Mouse (Mus musculus) embryonic facial prominence, embryonic 15.5 days (tissue): ENCODE results near the gene Tmem131l. TPM values are rescaled to one million over a fixed set of nuclear protein-coding genes. Genes with fewer than 3 reads are reported as not detected.
A peak's percentile ranks its signal among the peaks of the same experiment; 100 is the strongest.

Experiments used
- ATAC-seq: fragments of 200-750 bp; cut with Nextera tagmentation; 2 replicates; pipeline ENCODE4 v1.8.0; 2017; ENCODE audit warnings: low read depth, moderate TSS enrichment; ENCODE audit not compliant: insufficient number of reproducible peaks, low FRiP score, low TSS enrichment
- H3K27ac ChIP-seq: fragments of 300-500 bp; sonication (generic); replicated peaks from 2 replicates; pipeline ENCODE4 v1.5.1; 2015; ENCODE audit warnings: mild to moderate bottlenecking, inconsistent platforms
- H3K27me3 ChIP-seq: fragments of 300-500 bp; sonication (generic); 2 replicates; pipeline ENCODE4 v1.6.1; 2015; ENCODE audit warnings: inconsistent platforms
- H3K36me3 ChIP-seq: fragments of 300-500 bp; sonication (generic); 2 replicates; pipeline ENCODE4 v1.6.1; 2015; ENCODE audit warnings: mild to moderate bottlenecking, inconsistent platforms
- H3K4me1 ChIP-seq: fragments of 300-500 bp; sonication (generic); 2 replicates; pipeline ENCODE4 v1.6.1; 2015; ENCODE audit warnings: inconsistent platforms
- H3K4me2 ChIP-seq: fragments of 300-500 bp; sonication (generic); replicated peaks from 2 replicates; pipeline ENCODE4 v1.6.1; 2015; ENCODE audit warnings: mild to moderate bottlenecking, inconsistent platforms
- H3K4me3 ChIP-seq: fragments of 300-500 bp; sonication (generic); replicated peaks from 2 replicates; pipeline ENCODE4 v1.5.1; 2015; ENCODE audit warnings: mild to moderate bottlenecking, inconsistent platforms
- H3K9ac ChIP-seq: fragments of 300-500 bp; sonication (generic); 2 replicates; pipeline ENCODE4 v1.6.1; 2015; ENCODE audit warnings: inconsistent platforms
- H3K9me3 ChIP-seq: fragments of 300-500 bp; sonication (generic); replicated peaks from 2 replicates; pipeline ENCODE4 v1.6.1; 2016; ENCODE audit warnings: inconsistent platforms
- WGBS: fragments of 180-500 bp; shearing (Covaris S2); methylation state at CpG from one replicate; pipeline ENCODE4 v1.1.7; 2015; 5-methylcytosine and 5-hydroxymethylcytosine counted together
- polyA plus RNA-seq: library from polyadenylated mRNA; unstranded; fragments of >200 nt; fragmentation: Nextera tagmentation; extraction: Ambion mirVana; gene quantifications from 2 replicates; pipeline ENCODE4 v1.2.1, GENCODE M21; 2015

Tmem131l gene
- polyA plus RNA-seq, 1 experiment from 2014 or later = 56.8 TPM

GRCm38 (mm10) chr3:83969081-83969480 lies 70.9 kb downstream of the Tmem131l start:
- no peak overlapping the region for H3K9ac ChIP-seq
- no peaks in the 10 kb centered on the region for H3K36me3 ChIP-seq
- H3K4me1 ChIP-seq = peaks cover 16% of the 10 kb centered on the region
- H3K4me3 ChIP-seq = no peak overlapping the region
- no peak overlapping the region for H3K4me2 ChIP-seq
- H3K27me3 ChIP-seq = no peaks in the 10 kb centered on the region
- H3K27ac ChIP-seq = no peak overlapping the region
- no peak for ATAC-seq
- no peaks in the 10 kb centered on the region for H3K9me3 ChIP-seq
- WGBS = 83% methylated on average over 4 of the region's 4 CpGs

- Histone ChIP-seq H3K4me3 (no peak overlapping the region), H3K9me3 (no peaks in the 10 kb centered on the region), H3K36me3 (no peaks in the 10 kb centered on the region), H3K4me1 (peaks cover 22% of the 10 kb centered on the region), H3K9ac (no peak overlapping the region), H3K27ac (no peak overlapping the region), H3K4me2 (no peak overlapping the region), H3K27me3 (no peaks in the 10 kb centered on the region)
- no peak for ATAC-seq
- WGBS = 78% methylated on average over 3 of the region's 3 CpGs
These were observed 72.2 kb downstream of the Tmem131l start for GRCm38 (mm10) chr3:83967791-83968190.

- Histone ChIP-seq H3K9ac (no peak overlapping the region), H3K36me3 (peaks cover 8% of the 10 kb centered on the region), H3K4me2 (no peak overlapping the region), H3K9me3 (no peaks in the 10 kb centered on the region), H3K27ac (no peak overlapping the region), H3K27me3 (no peaks in the 10 kb centered on the region), H3K4me1 (peaks cover 11% of the 10 kb centered on the region; the same call in 1 of the 2 replicates), H3K4me3 (no peak overlapping the region)
- no peak for ATAC-seq
- WGBS = 81% methylated on average over 2 of the region's 2 CpGs
These were observed 74.6 kb downstream of the Tmem131l start for GRCm38 (mm10) chr3:83965333-83965732.

GRCm38 (mm10) chr3:83963705-83964104 lies 76.3 kb downstream of the Tmem131l start:
- Histone ChIP-seq H3K9ac (no peak overlapping the region), H3K4me2 (no peak overlapping the region), H3K4me1 (0 out of 2 replicates have a peak, but pooled peaks cover 6% of the 10 kb centered on the region), H3K9me3 (no peaks in the 10 kb centered on the region), H3K36me3 (peaks cover 23% of the 10 kb centered on the region), H3K4me3 (no peak overlapping the region), H3K27ac (0 out of 2 replicates have a peak overlapping the region, but pooled peaks have one; percentile 4), H3K27me3 (no peaks in the 10 kb centered on the region)
- no peak for ATAC-seq
- 76% methylated on average over 5 of the region's 5 CpGs for WGBS

- H3K27me3 ChIP-seq = no peaks in the 10 kb centered on the region
- ATAC-seq = peak; percentile 60
- 0 out of 2 replicates have a peak, but pooled peaks cover 6% of the 10 kb centered on the region for H3K4me1 ChIP-seq
- 48% methylated on average over 3 of the region's 3 CpGs for WGBS
- H3K36me3 ChIP-seq = peaks cover 33% of the 10 kb centered on the region
- H3K9ac ChIP-seq = no peak overlapping the region
- no peak overlapping the region for H3K4me3 ChIP-seq
- no peaks in the 10 kb centered on the region for H3K9me3 ChIP-seq
- H3K4me2 ChIP-seq = no peak overlapping the region
- H3K27ac ChIP-seq = no peak overlapping the region
These were observed 77.4 kb downstream of the Tmem131l start for GRCm38 (mm10) chr3:83962571-83962970.

- H3K9me3 ChIP-seq = no peaks in the 10 kb centered on the region
- no peaks in the 10 kb centered on the region for H3K27me3 ChIP-seq
- peaks cover 38% of the 10 kb centered on the region for H3K36me3 ChIP-seq
- H3K4me1 ChIP-seq = 0 out of 2 replicates have a peak, but pooled peaks cover 6% of the 10 kb centered on the region
- WGBS = 82% methylated on average over 7 of the region's 7 CpGs
- no peak overlapping the region for H3K4me3 ChIP-seq
- no peak overlapping the region for H3K4me2 ChIP-seq
- no peak overlapping the region for H3K9ac ChIP-seq
- H3K27ac ChIP-seq = no peak overlapping the region
- ATAC-seq = no peak
These were observed 77.9 kb downstream of the Tmem131l start for GRCm38 (mm10) chr3:83962076-83962475.

GRCm38 (mm10) chr3:83958951-83959681 lies 80.9 kb downstream of the Tmem131l start:
- no peak for ATAC-seq

GRCm38 (mm10) chr3:83953879-83954278 lies 86.1 kb downstream of the Tmem131l start:
- WGBS = 83% methylated on average over 8 of the region's 8 CpGs
- no peak for ATAC-seq
- no peak overlapping the region for H3K9ac ChIP-seq
- H3K9me3 ChIP-seq = no peaks in the 10 kb centered on the region
- peaks cover 19% of the 10 kb centered on the region for H3K36me3 ChIP-seq
- H3K27me3 ChIP-seq = no peaks in the 10 kb centered on the region
- H3K27ac ChIP-seq = no peak overlapping the region
- no peak overlapping the region for H3K4me3 ChIP-seq
- no peak overlapping the region for H3K4me2 ChIP-seq
- H3K4me1 ChIP-seq = 0 out of 2 replicates have a peak, but pooled peaks cover under 1% of the 10 kb centered on the region

More at GRCm38 (mm10) chr3:83958951-83959681, 80.9 kb downstream of the Tmem131l start:
- Histone ChIP-seq H3K4me1 (0 out of 2 replicates have a peak, but pooled peaks cover 6% of the 10 kb centered on the region), H3K4me2 (no peak overlapping the region), H3K27me3 (no peaks in the 10 kb centered on the region), H3K9me3 (no peaks in the 10 kb centered on the region), H3K36me3 (peaks cover 41% of the 10 kb centered on the region), H3K27ac (no peak overlapping the region), H3K4me3 (no peak overlapping the region), H3K9ac (no peak overlapping the region)
- 80% methylated on average over 7 of the region's 7 CpGs for WGBS

- H3K4me2 ChIP-seq = no peak overlapping the region
- H3K4me3 ChIP-seq = no peak overlapping the region
- H3K9ac ChIP-seq = no peak overlapping the region
- WGBS = 60% methylated on average over 4 of the region's 4 CpGs
- H3K4me1 ChIP-seq = 0 out of 2 replicates have a peak, but pooled peaks cover 2% of the 10 kb centered on the region
- H3K27me3 ChIP-seq = no peaks in the 10 kb centered on the region
- H3K27ac ChIP-seq = no peak overlapping the region
- no peaks in the 10 kb centered on the region for H3K9me3 ChIP-seq
- ATAC-seq = no peak
- H3K36me3 ChIP-seq = no peaks in the 10 kb centered on the region
These were observed 91.2 kb downstream of the Tmem131l start for GRCm38 (mm10) chr3:83948801-83949200.

- no peak overlapping the region for H3K4me2 ChIP-seq
- ATAC-seq = no peak
- no peaks in the 10 kb centered on the region for H3K27me3 ChIP-seq
- WGBS = 76% methylated on average over 8 of the region's 8 CpGs
- H3K9me3 ChIP-seq = no peaks in the 10 kb centered on the region
- no peak overlapping the region for H3K9ac ChIP-seq
- no peak overlapping the region for H3K27ac ChIP-seq
- H3K4me1 ChIP-seq = 0 out of 2 replicates have a peak, but pooled peaks cover 2% of the 10 kb centered on the region
- no peak overlapping the region for H3K4me3 ChIP-seq
- H3K36me3 ChIP-seq = no peaks in the 10 kb centered on the region
These were observed 92.3 kb downstream of the Tmem131l start for GRCm38 (mm10) chr3:83947476-83948245.

- ATAC-seq = no peak
- no peak overlapping the region for H3K4me3 ChIP-seq
- no peaks in the 10 kb centered on the region for H3K27me3 ChIP-seq
- H3K9me3 ChIP-seq = no peaks in the 10 kb centered on the region
- 0 out of 2 replicates have a peak, but pooled peaks cover 2% of the 10 kb centered on the region for H3K4me1 ChIP-seq
- 64% methylated on average over 1 of the region's 1 CpGs for WGBS
- no peak overlapping the region for H3K9ac ChIP-seq
- H3K4me2 ChIP-seq = no peak overlapping the region
- H3K36me3 ChIP-seq = peaks cover 7% of the 10 kb centered on the region; the same call in 1 of the 2 replicates
- no peak overlapping the region for H3K27ac ChIP-seq
These were observed 93.1 kb downstream of the Tmem131l start for GRCm38 (mm10) chr3:83946848-83947247.
